In genomic region chr17:35841076-35841950, GRCm38 (mm10) we compare ENCODE assay signal across 8 mouse cellular contexts. TPM values are rescaled to one million over a fixed set of nuclear protein-coding genes. Genes with fewer than 3 reads are reported as not detected.
DNase-seq lines count a peak whose midpoint lies in the region; ATAC-seq and TF ChIP-seq lines count a peak whose summit lies in the region.

Mdc1 (plus strand) TSS chr17:35841515.

- intact Hi-C loops in heart, postnatal 36 days (cut with DNase I) = loop anchor here (5.0 kb wide), 1 partner anchor 126 kb away; the partner anchor contains the start of gene Abcf1

- H3K4me1 ChIP-seq in G1E (ENCODE audit: insufficient read depth, low read depth, low read length) = peaks cover 28% of the 10 kb centered on the region
- H3K4me1 ChIP-seq in forebrain, embryonic 16.5 days (replicated peaks; ENCODE audit: control insufficient read depth, insufficient read depth, low read length) = peaks cover 23% of the 10 kb centered on the region
- H3K4me1 ChIP-seq in lung, embryonic 14.5 days (ENCODE audit: insufficient read depth) = peaks cover 4% of the 10 kb centered on the region; the same call in 1 of the 2 replicates
- peaks cover 9% of the 10 kb centered on the region; the same call in 1 of the 2 replicates for H3K4me1 ChIP-seq in olfactory bulb, adult 2 months (ENCODE audit: control insufficient read depth, insufficient read depth, low read length)
- H3K4me1 ChIP-seq in thymus, adult 2 months (replicated peaks; ENCODE audit: control insufficient read depth, insufficient read depth, low read length) = peaks cover 12% of the 10 kb centered on the region

- peak within 1 kb of the TSS; percentile 65 for H3K9ac ChIP-seq in forebrain, embryonic 16.5 days (replicated peaks; ENCODE audit: low read depth, low read length)
- peak within 1 kb of the TSS; percentile 74 for H3K9ac ChIP-seq in lung, embryonic 14.5 days

- peak; percentile 39; the same call in 1 of the 2 replicates for TF ChIP-seq POLR2A in olfactory bulb, adult 2 months (IDR thresholded peaks at IDR 0.05; ENCODE audit: insufficient read depth, low read depth, low read length)
- peak; percentile 66; the same call in 1 of the 2 replicates for TF ChIP-seq POLR2A in thymus, adult 2 months (IDR thresholded peaks at IDR 0.05; ENCODE audit: control insufficient read depth, extremely low read depth, insufficient read depth, low read length, poor library complexity)

- ATAC-seq in G1E (ENCODE audit: extremely low read depth, insufficient number of reproducible peaks, low FRiP score, poor library complexity, severe bottlenecking) = peak; percentile 80
- peak; percentile 90 for ATAC-seq in forebrain, embryonic 16.5 days
- peak; percentile 90 for ATAC-seq in lung, embryonic 14.5 days (ENCODE audit: insufficient read depth)

- peaks cover 35% of the 10 kb centered on the region for H3K36me3 ChIP-seq in G1E (replicated peaks)
- H3K36me3 ChIP-seq in forebrain, embryonic 16.5 days (ENCODE audit: control insufficient read depth, insufficient read depth) = peaks cover 13% of the 10 kb centered on the region
- H3K36me3 ChIP-seq in lung, embryonic 14.5 days (ENCODE audit: insufficient read depth) = peaks cover 30% of the 10 kb centered on the region
- H3K36me3 ChIP-seq in thymus, adult 2 months (ENCODE audit: control insufficient read depth, insufficient read depth, low read length) = peaks cover 10% of the 10 kb centered on the region

- H3K27ac ChIP-seq in forebrain, embryonic 16.5 days (ENCODE audit: low read length) = peak within 1 kb of the TSS; percentile 80
- H3K27ac ChIP-seq in layer of hippocampus, adult 2 months = peak within 1 kb of the TSS; percentile 86
- H3K27ac ChIP-seq in lung, embryonic 14.5 days (ENCODE audit: low read depth) = peak within 1 kb of the TSS; percentile 89
- no peak within 1 kb of the TSS for H3K27ac ChIP-seq in olfactory bulb, adult 2 months (ENCODE audit: insufficient read depth, low read depth, low read length)
- peak within 1 kb of the TSS; percentile 70 for H3K27ac ChIP-seq in thymus, adult 2 months (ENCODE audit: control insufficient read depth, insufficient read depth, low read length)

- no peaks in the 10 kb centered on the region for H3K9me3 ChIP-seq in G1E (replicated peaks)
- no peaks in the 10 kb centered on the region for H3K9me3 ChIP-seq in forebrain, embryonic 16.5 days (ENCODE audit: control insufficient read depth, low read length)
- no peaks in the 10 kb centered on the region for H3K9me3 ChIP-seq in lung, embryonic 14.5 days (ENCODE audit: low read depth, low read length)

- no peak for TF ChIP-seq CTCF in G1E (IDR thresholded peaks at IDR 0.05; ENCODE audit: low read depth, low read length)
- peak; percentile 51 for TF ChIP-seq CTCF in layer of hippocampus, adult 2 months (conservative IDR thresholded peaks at IDR 0.05)
- TF ChIP-seq CTCF in lung, embryonic 14.5 days (IDR thresholded peaks at IDR 0.05; ENCODE audit: low read depth) = peak; percentile 46
- TF ChIP-seq CTCF in olfactory bulb, adult 2 months (IDR thresholded peaks at IDR 0.05; ENCODE audit: insufficient read depth, low read depth, low read length) = no peak
- TF ChIP-seq CTCF in thymus, adult 2 months (IDR thresholded peaks at IDR 0.05; ENCODE audit: borderline replicate concordance, control insufficient read depth, extremely low read depth, insufficient read depth, low read length, poor library complexity) = peak; percentile 28; the same call in 1 of the 2 replicates

- H3K4me2 ChIP-seq in forebrain, embryonic 16.5 days (ENCODE audit: low read length) = peak within 1 kb of the TSS; percentile 82
- H3K4me2 ChIP-seq in lung, embryonic 14.5 days = peak within 1 kb of the TSS; percentile 87

- H3K4me3 ChIP-seq in G1E (ENCODE audit: low read depth, low read length) = peak within 1 kb of the TSS; percentile 73
- peak within 1 kb of the TSS; percentile 69 for H3K4me3 ChIP-seq in forebrain, embryonic 16.5 days (replicated peaks; ENCODE audit: low read length)
- peak within 1 kb of the TSS; percentile 67 for H3K4me3 ChIP-seq in layer of hippocampus, adult 2 months
- peak within 1 kb of the TSS; percentile 68 for H3K4me3 ChIP-seq in lung, embryonic 14.5 days (ENCODE audit: low read depth, low read length)
- peak within 1 kb of the TSS; percentile 57 for H3K4me3 ChIP-seq in olfactory bulb, adult 2 months (ENCODE audit: insufficient read depth, low read depth, low read length)
- peak within 1 kb of the TSS; percentile 61 for H3K4me3 ChIP-seq in thymus, adult 2 months (ENCODE audit: control insufficient read depth, insufficient read depth, low read length)

- peak; percentile 88 for DNase-seq in G1E (ENCODE audit: low spot score)
- DNase-seq in cerebellum, adult 18-20 months = peak; percentile 99 to 100
- DNase-seq in heart, postnatal 36 days = peak; percentile 97
- peak; percentile 99 to 100 for DNase-seq in layer of hippocampus, adult 2 months (ENCODE audit: low spot score in 2 of 2)
- DNase-seq in lung, embryonic 14.5 days = peak; percentile 100
- peak; percentile 99 for DNase-seq in thymus, adult 2 months

- under 1% methylated on average over 59 of the region's 59 CpGs for WGBS in forebrain, embryonic 16.5 days
- under 1% methylated on average over 59 of the region's 59 CpGs for WGBS in lung, embryonic 14.5 days
- under 1% methylated on average over 59 of the region's 59 CpGs for WGBS in olfactory bulb, adult 2 months
- WGBS in thymus, adult 2 months = under 1% methylated on average over 59 of the region's 59 CpGs

- no peaks in the 10 kb centered on the region for H3K27me3 ChIP-seq in G1E (ENCODE audit: insufficient read depth, low read length)
- no peaks in the 10 kb centered on the region for H3K27me3 ChIP-seq in forebrain, embryonic 16.5 days (replicated peaks; ENCODE audit: control insufficient read depth, insufficient read depth, low read length)
- H3K27me3 ChIP-seq in lung, embryonic 14.5 days (ENCODE audit: insufficient read depth, low read length) = no peaks in the 10 kb centered on the region
- no peaks in the 10 kb centered on the region for H3K27me3 ChIP-seq in thymus, adult 2 months (ENCODE audit: control insufficient read depth, insufficient read depth, low read length)

RNA-seq across cellular contexts. Expression of gene Mdc1, which starts in this region (rescaled TPM):
- 197 and 209 TPM in 2 replicates for total RNA-seq in G1E (2014; fragmentation: Nextera tagmentation)
- total RNA-seq in G1E (2017) = 10.8 and 15.8 TPM in 2 replicates
- 18.2 and 29.7 TPM in 2 replicates for polyA plus RNA-seq in G1E (2012)
- polyA plus RNA-seq in forebrain, embryonic 16.5 days (2015; fragmentation: Nextera tagmentation; extraction: Ambion mirVana) = 10.6 and 13.2 TPM in 2 replicates
- 10 to 100 TPM; 12.2 to 14.2 TPM for total RNA-seq in heart, postnatal 36 days (2021)
- 10 to 100 TPM; 16.9 to 18.4 TPM for total RNA-seq in layer of hippocampus, adult 2 months (2021)
- 19.5 and 21.6 TPM in 2 replicates for polyA plus RNA-seq in lung, embryonic 14.5 days (2014; fragmentation: Nextera tagmentation; extraction: Ambion mirVana)
- 41.3 TPM in 1 of 2 replicates, not detected in the other for polyA plus RNA-seq in olfactory bulb, adult 2 months (2012; ENCODE audit: insufficient read depth, insufficient read length, low replicate concordance, missing spikeins)
- polyA plus RNA-seq in thymus, adult 2 months (2012; rRNA removed) = 17.4 and 22.4 TPM in 2 replicates

Comparison
In these comparisons a context has a peak if more than half of its experiments do, and no peak if none do; other contexts are left out.
1. CTCF ChIP-seq: peak in layer of hippocampus, adult 2 months (single experiment), lung, embryonic 14.5 days (single experiment) and thymus, adult 2 months (single experiment); none in G1E (single experiment) and olfactory bulb, adult 2 months (single experiment).
2. Peak in every context shown above with its lines, with median percentiles within 50 percentile points of each other: ATAC-seq, DNase-seq and H3K4me3 ChIP-seq.